Mouse (Mus musculus) heart, postnatal 36 days (tissue): Measurements from ENCODE around the gene Nrsn2. TPM values are rescaled to one million over a fixed set of nuclear protein-coding genes. Genes with fewer than 3 reads are reported as not detected.

Experiments
- DNase-seq, 2 experiments: peaks; one replicate each; pipeline ENCODE4 v3.0.0; 2021 to 2022
- intact Hi-C: fragments of 180-260 bp; cut with DNase I; formaldehyde crosslinking; loops from one replicate; pipeline ENCODE4 v1.15.1; 2025
- total RNA-seq, 2 experiments: library from RNA; stranded (reverse); gene quantifications; 2 replicates each; pipeline ENCODE4 v1.2.3; 2021

The Nrsn2 gene
- total RNA-seq, 2 experiments from 2014 or later, result not detected

- DNase-seq, result no peak
- intact Hi-C loops, result loop anchor here (5.0 kb wide), 1 partner anchor 240 kb away; the partner anchor contains the start of gene Srxn1
Observed at GRCm38 (mm10) chr2:152346776-152347465, 29.5 kb downstream of the Nrsn2 start.

- intact Hi-C loops, result loop anchor here (2.0 to 5.0 kb wide), 2 partner anchors 17 to 238 kb away; partner anchors contain the start of gene Srxn1
Observed at GRCm38 (mm10) chr2:152345393-152345792, 31.0 kb downstream of the Nrsn2 start.

GRCm38 (mm10) chr2:152344909-152345308 lies 31.5 kb downstream of the Nrsn2 start:
- DNase-seq, result no peak
- intact Hi-C loops, result loop anchor here (2.0 to 5.0 kb wide), 2 partner anchors 18 to 238 kb away; partner anchors contain the start of gene Srxn1

More at GRCm38 (mm10) chr2:152345393-152345792, 31.0 kb downstream of the Nrsn2 start:
- DNase-seq, result no peak

GRCm38 (mm10) chr2:152344361-152344760 lies 32.1 kb downstream of the Nrsn2 start:
- peak; percentile 32 to 41 for DNase-seq
- intact Hi-C loops, result loop anchor here (2.0 kb wide), 1 partner anchor 18 kb away; no protein-coding TSS in a partner anchor

GRCm38 (mm10) chr2:152343329-152344213 lies 32.9 kb downstream of the Nrsn2 start, which contains the start of gene Trib3:
TSS of gene Trib3 (minus strand) at chr2:152344032.
- peak; percentile 81 for DNase-seq
- intact Hi-C loops, result loop anchor here (2.0 kb wide), 1 partner anchor 19 kb away; no protein-coding TSS in a partner anchor

- no peak for DNase-seq
- intact Hi-C loops, result no loop called here
Observed at GRCm38 (mm10) chr2:152339631-152340179, 36.7 kb downstream of the Nrsn2 start.

- intact Hi-C loops, result no loop called here
- DNase-seq, result no peak
Observed at GRCm38 (mm10) chr2:152338319-152338718, 38.1 kb downstream of the Nrsn2 start.

GRCm38 (mm10) chr2:152337591-152338212 lies 38.7 kb downstream of the Nrsn2 start:
- intact Hi-C loops, result no loop called here
- DNase-seq, result no peak

GRCm38 (mm10) chr2:152336856-152337255 lies 39.6 kb downstream of the Nrsn2 start:
- DNase-seq, result no peak
- intact Hi-C loops, result no loop called here

- no peak for DNase-seq
- intact Hi-C loops, result no loop called here
Observed at GRCm38 (mm10) chr2:152335289-152335820, 41.1 kb downstream of the Nrsn2 start.

- intact Hi-C loops, result loop anchor here (5.0 kb wide), 1 partner anchor 106 kb away; the partner anchor contains the start of gene Csnk2a1
- DNase-seq, result no peak
Observed at GRCm38 (mm10) chr2:152333345-152334006, 43.0 kb downstream of the Nrsn2 start.

- intact Hi-C loops, result loop anchor here (5.0 kb wide), 1 partner anchor 105 kb away; the partner anchor contains the start of gene Csnk2a1
- peak; percentile 84 to 95 for DNase-seq
Observed at GRCm38 (mm10) chr2:152332101-152332825, 44.2 kb downstream of the Nrsn2 start, which contains the start of gene Rbck1. TSS of gene Rbck1 (minus strand) at chr2:152332653.

GRCm38 (mm10) chr2:152330858-152331423 lies 45.5 kb downstream of the Nrsn2 start:
- no peak for DNase-seq
- intact Hi-C loops, result loop anchor here (2.0 to 5.0 kb wide), 2 partner anchors 32 to 104 kb away; partner anchors contain the start of gene Csnk2a1

GRCm38 (mm10) chr2:152327980-152328379 lies 48.5 kb downstream of the Nrsn2 start:
- intact Hi-C loops, result loop anchor here (5.0 kb wide), 1 partner anchor 34 kb away; no protein-coding TSS in a partner anchor
- no peak for DNase-seq

- DNase-seq, result no peak
- intact Hi-C loops, result loop anchor here (5.0 kb wide), 1 partner anchor 36 kb away; no protein-coding TSS in a partner anchor
Observed at GRCm38 (mm10) chr2:152326654-152327053, 49.8 kb downstream of the Nrsn2 start.

- intact Hi-C loops, result loop anchor here (5.0 kb wide), 1 partner anchor 36 kb away; no protein-coding TSS in a partner anchor
- no peak for DNase-seq
Observed at GRCm38 (mm10) chr2:152326157-152326556, 50.3 kb downstream of the Nrsn2 start.

GRCm38 (mm10) chr2:152324842-152325241 lies 51.6 kb downstream of the Nrsn2 start:
- intact Hi-C loops, result loop anchor here (5.0 kb wide), 1 partner anchor 37 kb away; no protein-coding TSS in a partner anchor
- DNase-seq, result no peak

- intact Hi-C loops, result no loop called here
- DNase-seq, result no peak
Observed at GRCm38 (mm10) chr2:152323971-152324370, 52.5 kb downstream of the Nrsn2 start.
